Mouse (Mus musculus): ENCODE measurements at regions not wholly inside any gene's neighbourhood (a gene's known extent, or its start where the extent isn't known, plus 50 kb on each side); places are given as distances from the start of the nearest gene placed in this dataset.

- H3K4me3 ChIP-seq = no peak overlapping the region
- no peaks in the 10 kb centered on the region for H3K4me1 ChIP-seq
- no peaks in the 10 kb centered on the region for H3K27me3 ChIP-seq (ENCODE audit: low read depth, poor library complexity, severe bottlenecking)
- H3K36me3 ChIP-seq = no peaks in the 10 kb centered on the region
- H3K27ac ChIP-seq = no peak overlapping the region
- no peaks in the 10 kb centered on the region for H3K9me3 ChIP-seq (replicated peaks)
- no peak for DNase-seq (ENCODE audit: low spot score)
- 76% methylated on average over 1 of the region's 1 CpGs for WGBS
These were observed 167.5 kb upstream of the Fam83b start for GRCm38 (mm10) chr9:76734387-76734786.

- DNase-seq (ENCODE audit: low spot score) = no peak
- no peaks in the 10 kb centered on the region for H3K4me1 ChIP-seq
- H3K4me3 ChIP-seq = no peak overlapping the region
- H3K27me3 ChIP-seq (ENCODE audit: low read depth, poor library complexity, severe bottlenecking) = no peaks in the 10 kb centered on the region
- no peaks in the 10 kb centered on the region for H3K36me3 ChIP-seq
- H3K27ac ChIP-seq = no peak overlapping the region
- H3K9me3 ChIP-seq (replicated peaks) = no peaks in the 10 kb centered on the region
These were observed 166.9 kb upstream of the Fam83b start for GRCm38 (mm10) chr9:76733812-76734211.

- H3K4me3 ChIP-seq = no peak overlapping the region
- H3K27me3 ChIP-seq (ENCODE audit: low read depth, poor library complexity, severe bottlenecking) = no peaks in the 10 kb centered on the region
- no peaks in the 10 kb centered on the region for H3K9me3 ChIP-seq (replicated peaks)
- no peak for DNase-seq (ENCODE audit: low spot score)
- no peaks in the 10 kb centered on the region for H3K4me1 ChIP-seq
- WGBS = 85% methylated on average over 3 of the region's 3 CpGs
- H3K27ac ChIP-seq = no peak overlapping the region
- H3K36me3 ChIP-seq = no peaks in the 10 kb centered on the region
These were observed 156.0 kb upstream of the Fam83b start for GRCm38 (mm10) chr9:76722881-76723280.

GRCm38 (mm10) chr9:76715852-76716251 lies 148.9 kb upstream of the Fam83b start:
- no peak overlapping the region for H3K27ac ChIP-seq
- H3K4me3 ChIP-seq = no peak overlapping the region
- H3K27me3 ChIP-seq (ENCODE audit: low read depth, poor library complexity, severe bottlenecking) = no peaks in the 10 kb centered on the region
- no peaks in the 10 kb centered on the region for H3K4me1 ChIP-seq
- 79% methylated on average over 1 of the region's 1 CpGs for WGBS
- no peaks in the 10 kb centered on the region for H3K9me3 ChIP-seq (replicated peaks)
- H3K36me3 ChIP-seq = no peaks in the 10 kb centered on the region
- no peak for DNase-seq (ENCODE audit: low spot score)

- no peaks in the 10 kb centered on the region for H3K27me3 ChIP-seq (ENCODE audit: low read depth, poor library complexity, severe bottlenecking)
- H3K9me3 ChIP-seq (replicated peaks) = no peaks in the 10 kb centered on the region
- no peak overlapping the region for H3K4me3 ChIP-seq
- no peaks in the 10 kb centered on the region for H3K36me3 ChIP-seq
- no peak for DNase-seq (ENCODE audit: low spot score)
- H3K27ac ChIP-seq = no peak overlapping the region
- H3K4me1 ChIP-seq = no peaks in the 10 kb centered on the region
- WGBS = 65% methylated on average over 1 of the region's 1 CpGs
These were observed 139.5 kb upstream of the Fam83b start for GRCm38 (mm10) chr9:76706451-76706850.

- WGBS = 89% methylated on average over 5 of the region's 5 CpGs
- Histone ChIP-seq H3K9me3 (replicated peaks) (no peaks in the 10 kb centered on the region), H3K27ac (no peak overlapping the region), H3K36me3 (no peaks in the 10 kb centered on the region), H3K27me3 (ENCODE audit: low read depth, poor library complexity, severe bottlenecking) (no peaks in the 10 kb centered on the region), H3K4me3 (no peak overlapping the region), H3K4me1 (no peaks in the 10 kb centered on the region)
- no peak for DNase-seq (ENCODE audit: low spot score)
These were observed 138.9 kb upstream of the Fam83b start for GRCm38 (mm10) chr9:76705786-76706185.

GRCm38 (mm10) chr9:76695547-76695946 lies 128.6 kb upstream of the Fam83b start:
- Histone ChIP-seq H3K36me3 (no peaks in the 10 kb centered on the region), H3K27ac (no peak overlapping the region), H3K4me3 (no peak overlapping the region), H3K27me3 (ENCODE audit: low read depth, poor library complexity, severe bottlenecking) (no peaks in the 10 kb centered on the region), H3K4me1 (no peaks in the 10 kb centered on the region), H3K9me3 (replicated peaks) (no peaks in the 10 kb centered on the region)
- DNase-seq (ENCODE audit: low spot score) = no peak
- WGBS = 79% methylated on average over 4 of the region's 4 CpGs

GRCm38 (mm10) chr9:76692976-76693375 lies 126.1 kb upstream of the Fam83b start:
- 80% methylated on average over 4 of the region's 4 CpGs for WGBS
- Histone ChIP-seq H3K9me3 (replicated peaks) (no peaks in the 10 kb centered on the region), H3K4me3 (no peak overlapping the region), H3K36me3 (no peaks in the 10 kb centered on the region), H3K27me3 (ENCODE audit: low read depth, poor library complexity, severe bottlenecking) (no peaks in the 10 kb centered on the region), H3K27ac (no peak overlapping the region), H3K4me1 (no peaks in the 10 kb centered on the region)
- DNase-seq (ENCODE audit: low spot score) = no peak

GRCm38 (mm10) chr9:76660848-76661247 lies 93.9 kb upstream of the Fam83b start:
- Histone ChIP-seq H3K27ac (no peak overlapping the region), H3K36me3 (no peaks in the 10 kb centered on the region), H3K27me3 (ENCODE audit: low read depth, poor library complexity, severe bottlenecking) (no peaks in the 10 kb centered on the region), H3K4me3 (no peak overlapping the region), H3K4me1 (no peaks in the 10 kb centered on the region), H3K9me3 (replicated peaks) (no peaks in the 10 kb centered on the region)
- WGBS = 24% methylated on average over 3 of the region's 3 CpGs
- peak; percentile 54 for DNase-seq (ENCODE audit: low spot score)

- H3K27me3 ChIP-seq (ENCODE audit: low read depth, poor library complexity, severe bottlenecking) = no peaks in the 10 kb centered on the region
- no peaks in the 10 kb centered on the region for H3K9me3 ChIP-seq (replicated peaks)
- no peaks in the 10 kb centered on the region for H3K4me1 ChIP-seq
- H3K4me3 ChIP-seq = no peak overlapping the region
- H3K27ac ChIP-seq = no peak overlapping the region
- no peaks in the 10 kb centered on the region for H3K36me3 ChIP-seq
- DNase-seq (ENCODE audit: low spot score) = no peak
- WGBS = 79% methylated on average over 3 of the region's 3 CpGs
These were observed 92.9 kb upstream of the Fam83b start for GRCm38 (mm10) chr9:76659798-76660197.

GRCm38 (mm10) chr9:76653311-76653710 lies 86.4 kb upstream of the Fam83b start:
- no peaks in the 10 kb centered on the region for H3K9me3 ChIP-seq (replicated peaks)
- 91% methylated on average over 2 of the region's 2 CpGs for WGBS
- H3K36me3 ChIP-seq = no peaks in the 10 kb centered on the region
- H3K4me1 ChIP-seq = no peaks in the 10 kb centered on the region
- H3K4me3 ChIP-seq = no peak overlapping the region
- H3K27ac ChIP-seq = no peak overlapping the region
- H3K27me3 ChIP-seq (ENCODE audit: low read depth, poor library complexity, severe bottlenecking) = no peaks in the 10 kb centered on the region
- no peak for DNase-seq (ENCODE audit: low spot score)

- WGBS = 91% methylated on average over 1 of the region's 1 CpGs
These were observed 82.6 kb upstream of the Fam83b start for GRCm38 (mm10) chr9:76649484-76649883.

GRCm38 (mm10) chr9:76646383-76646782 lies 79.5 kb upstream of the Fam83b start:
- Histone ChIP-seq H3K27me3 (ENCODE audit: low read depth, poor library complexity, severe bottlenecking) (no peaks in the 10 kb centered on the region), H3K4me1 (no peaks in the 10 kb centered on the region), H3K9me3 (replicated peaks) (no peaks in the 10 kb centered on the region), H3K27ac (no peak overlapping the region), H3K4me3 (no peak overlapping the region), H3K36me3 (no peaks in the 10 kb centered on the region)
- DNase-seq (ENCODE audit: low spot score) = no peak

More at GRCm38 (mm10) chr9:76649484-76649883, 82.6 kb upstream of the Fam83b start:
- no peak for DNase-seq (ENCODE audit: low spot score)
- Histone ChIP-seq H3K27ac (no peak overlapping the region), H3K27me3 (ENCODE audit: low read depth, poor library complexity, severe bottlenecking) (no peaks in the 10 kb centered on the region), H3K4me1 (no peaks in the 10 kb centered on the region), H3K4me3 (no peak overlapping the region), H3K36me3 (no peaks in the 10 kb centered on the region), H3K9me3 (replicated peaks) (no peaks in the 10 kb centered on the region)

Measured in limb, embryonic 10.5 days (tissue).